Mouse (Mus musculus) NIH3T3 (cell line): ENCODE measurements around the gene Bricd5.

Experiments
- DNase-seq: peaks from one replicate; pipeline ENCODE4 v3.0.0-alpha.2; 2012; ENCODE audit warnings: low read depth

Bricd5 gene

DNA sequence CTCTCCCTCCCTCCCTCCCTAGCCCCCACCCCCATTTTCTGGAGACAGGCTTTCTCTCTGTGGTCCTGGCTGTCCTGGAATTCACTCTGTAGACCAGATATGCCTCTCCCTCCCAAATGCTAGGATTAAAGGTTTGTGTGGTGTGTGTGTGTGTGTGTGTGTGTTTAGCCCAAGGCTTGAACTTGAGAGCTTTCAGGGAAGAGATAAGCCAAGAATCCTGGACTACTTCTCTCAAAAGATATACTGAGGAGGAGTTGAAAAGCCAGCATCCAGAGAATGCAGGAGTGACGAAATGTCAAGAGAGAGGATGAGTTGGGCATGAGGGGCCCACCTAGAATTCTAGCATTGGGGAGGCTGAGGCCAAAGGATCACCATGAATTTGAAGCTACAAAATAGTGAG, 10.8 kb upstream of the Bricd5 start:
- DNase-seq = no peak

- no peak for DNase-seq
These were observed 10.1 kb upstream of the Bricd5 start for GRCm38 (mm10) chr17:24463374-24464133.

DNA sequence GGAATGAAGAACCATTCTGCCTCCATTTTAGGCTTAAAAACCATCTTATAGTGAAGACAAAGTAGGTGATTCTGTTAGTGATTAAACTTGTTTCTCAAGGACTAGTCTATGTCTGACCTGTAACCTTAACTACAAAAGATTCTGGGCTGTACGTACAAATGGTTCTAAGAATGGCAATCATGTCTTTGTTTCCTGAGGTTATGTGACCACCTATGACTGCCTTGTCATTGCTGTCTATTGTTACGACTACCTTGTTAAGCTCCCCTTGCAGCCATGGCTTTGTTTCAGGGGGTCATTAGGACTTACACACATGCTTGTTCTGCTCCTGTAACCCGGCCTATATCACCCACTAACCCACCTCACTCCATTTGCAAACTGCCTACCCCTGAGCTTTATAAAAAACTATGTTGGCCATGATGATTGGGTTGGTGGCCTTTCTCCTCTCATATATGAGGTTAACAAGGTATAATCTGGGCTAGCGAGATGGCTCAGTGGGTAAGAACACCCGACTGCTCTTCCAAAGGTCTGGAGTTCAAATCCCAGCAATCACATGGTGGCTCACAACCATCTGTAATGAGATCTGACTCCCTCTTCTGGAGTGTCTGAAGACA, 4.9 kb upstream of the Bricd5 start:
- no peak for DNase-seq

DNA sequence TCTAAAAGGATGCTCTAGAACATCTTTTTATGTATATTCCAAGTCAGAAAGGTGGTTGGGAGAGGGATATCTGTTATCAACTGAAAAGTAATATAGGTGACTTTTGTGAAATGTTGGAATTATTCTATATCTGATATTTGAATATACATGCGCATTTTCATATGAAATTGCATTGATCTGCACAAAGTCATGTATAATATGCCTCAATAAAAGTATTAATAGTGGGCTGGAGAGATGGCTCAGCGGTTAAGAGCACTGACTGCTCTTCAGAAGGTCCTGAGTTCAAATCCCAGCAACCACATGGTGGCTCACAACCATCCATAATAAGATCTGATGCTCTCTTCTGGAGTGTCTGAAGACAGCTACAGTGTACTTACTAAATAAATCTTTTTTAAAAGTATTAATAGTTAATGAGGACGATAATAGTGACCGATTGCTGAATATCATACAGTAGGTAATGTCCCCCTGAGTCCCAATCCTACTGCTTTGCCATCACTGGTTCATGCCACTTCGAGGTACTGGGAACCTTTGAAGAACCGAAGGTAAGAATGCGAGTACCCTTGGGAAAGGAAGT, 4.3 kb upstream of the Bricd5 start:
- DNase-seq = no peak

DNA sequence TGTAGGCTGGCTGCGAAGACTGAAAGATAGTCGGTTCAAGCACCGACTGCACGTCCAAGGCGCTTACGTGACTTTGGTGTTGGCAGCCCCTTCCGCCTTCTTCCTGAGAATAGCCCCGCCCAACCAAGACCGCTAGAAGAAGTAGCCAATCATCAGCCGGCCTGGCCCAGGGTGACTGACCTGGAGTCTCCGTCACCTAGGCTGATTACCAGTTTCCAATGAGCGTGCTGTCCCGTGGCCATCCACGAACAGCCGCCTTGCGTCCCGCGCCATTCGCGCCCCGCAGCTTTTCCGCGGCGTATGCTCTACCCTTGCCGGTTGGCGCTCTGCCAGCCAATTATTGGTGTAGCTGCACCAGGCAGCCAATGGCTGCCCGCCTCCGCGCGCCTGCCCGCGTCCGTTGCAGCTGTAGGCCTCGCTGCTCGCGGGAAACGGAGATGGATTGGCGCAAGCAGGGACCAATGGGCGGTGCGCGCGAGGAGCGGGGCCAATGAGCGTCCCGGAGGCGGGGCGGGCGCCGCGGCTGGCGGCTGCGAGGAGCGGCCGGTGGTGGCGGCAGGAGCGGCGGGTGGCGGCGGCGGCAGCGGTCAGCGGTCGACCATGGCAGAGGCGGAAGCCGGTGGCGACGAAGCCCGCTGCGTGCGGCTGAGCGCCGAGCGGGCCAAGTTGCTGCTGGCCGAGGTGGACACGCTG, 3.6 kb upstream of the Bricd5 start, which contains the start of the genes E4f1 and Pgp:
Gene E4f1 (minus strand): TSS at position 404 of the 693 bp plus-strand sequence.
Gene Pgp (plus strand): TSS at position 483 of the 693 bp plus-strand sequence.
- DNase-seq = peak; percentile 100

GRCm38 (mm10) chr17:24470701-24471527, 2.8 kb upstream of the Bricd5 start:
- peak; percentile 53 for DNase-seq

DNA sequence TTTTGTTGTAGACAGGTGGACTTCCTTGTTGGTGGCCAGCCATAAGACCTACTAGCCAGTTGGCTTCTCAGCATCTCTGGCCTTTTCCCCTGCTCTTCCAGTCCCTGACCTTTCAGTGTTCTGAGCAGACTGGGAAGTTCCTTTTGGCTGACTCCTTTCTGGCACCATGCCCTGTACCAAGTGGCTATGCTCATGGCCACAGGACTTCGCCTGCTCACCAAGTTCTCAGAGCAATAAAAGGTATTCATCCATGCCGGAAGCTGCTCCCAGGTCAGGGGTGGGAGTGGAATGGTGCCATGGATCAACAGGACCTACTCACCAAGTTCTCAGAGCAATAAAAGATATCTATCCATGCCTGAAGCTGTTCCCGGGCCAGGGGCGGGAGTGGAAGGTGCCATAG, 1.2 kb upstream of the Bricd5 start:
- peak; percentile 46 for DNase-seq

- no peak for DNase-seq
These were observed 873 bp downstream of the Bricd5 start for GRCm38 (mm10) chr17:24474557-24474956.

- DNase-seq = no peak
These were observed 1.9 kb downstream of the Bricd5 start for GRCm38 (mm10) chr17:24475586-24475985.

DNA sequence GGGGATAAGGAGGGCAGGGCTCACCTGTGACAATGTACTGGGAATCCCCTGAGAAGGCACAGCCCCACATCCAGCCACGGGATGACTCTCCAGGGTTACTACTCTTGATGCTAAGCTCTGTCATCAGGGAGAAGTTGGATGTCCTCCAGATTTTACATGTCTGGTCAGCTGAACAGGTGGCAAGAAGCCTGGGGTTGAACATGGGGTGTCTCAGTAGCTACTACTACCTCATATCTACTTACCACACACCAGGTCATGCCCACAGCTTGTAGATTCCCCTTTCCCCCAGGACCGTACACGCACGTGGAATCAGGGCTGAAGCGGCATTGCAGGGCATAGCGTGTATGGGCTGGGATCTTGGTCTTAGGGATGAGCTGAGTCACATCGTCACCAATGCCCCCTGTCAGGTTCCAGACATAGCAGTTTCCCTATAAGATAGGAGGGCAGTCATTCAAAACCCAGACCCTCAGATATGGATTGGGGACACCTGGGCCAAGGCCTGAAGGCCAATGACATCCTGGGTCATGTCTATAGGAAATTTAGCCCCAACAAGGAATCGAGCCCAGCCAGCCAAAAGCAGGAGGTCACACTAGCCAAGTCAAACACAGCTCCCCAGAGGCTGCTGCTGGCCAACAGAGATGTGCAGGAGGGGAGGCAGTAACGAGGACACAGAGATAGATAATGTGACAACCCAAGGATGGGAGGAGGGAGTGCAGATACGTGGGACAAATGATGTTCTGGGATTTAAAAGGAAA, 2.5 kb downstream of the Bricd5 start:
- no peak for DNase-seq

GRCm38 (mm10) chr17:24477053-24477984, 3.6 kb downstream of the Bricd5 start:
- DNase-seq = no peak

DNA sequence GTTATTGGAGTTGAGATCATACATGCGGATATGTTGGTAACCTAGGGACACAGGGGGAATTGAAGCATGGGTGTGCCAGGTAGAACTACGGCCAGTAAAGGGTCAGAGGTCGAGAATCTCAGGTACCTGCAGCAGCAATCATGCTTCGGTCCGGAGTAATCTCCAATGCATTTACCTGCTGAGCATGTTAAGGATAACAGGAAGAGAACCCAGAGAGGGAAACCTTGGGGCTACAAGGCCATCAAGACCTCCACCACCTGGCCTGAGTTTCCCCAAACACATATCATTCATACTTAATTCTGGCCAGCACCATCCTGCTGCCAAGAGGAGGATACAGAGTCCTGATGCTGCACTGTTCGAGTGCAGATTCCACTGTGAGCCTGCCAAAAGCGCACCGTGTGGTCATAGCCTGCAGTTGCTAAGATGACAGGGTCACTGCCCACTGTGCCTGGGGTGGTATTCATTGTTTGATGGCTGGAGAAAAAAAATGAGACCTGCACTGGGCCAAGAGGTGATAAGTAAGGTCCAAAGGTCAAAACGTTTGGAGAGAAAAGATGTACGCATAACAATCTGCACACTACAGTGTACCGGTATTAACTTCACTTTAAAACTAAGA, 4.4 kb downstream of the Bricd5 start:
- peak; percentile 43 for DNase-seq

DNA sequence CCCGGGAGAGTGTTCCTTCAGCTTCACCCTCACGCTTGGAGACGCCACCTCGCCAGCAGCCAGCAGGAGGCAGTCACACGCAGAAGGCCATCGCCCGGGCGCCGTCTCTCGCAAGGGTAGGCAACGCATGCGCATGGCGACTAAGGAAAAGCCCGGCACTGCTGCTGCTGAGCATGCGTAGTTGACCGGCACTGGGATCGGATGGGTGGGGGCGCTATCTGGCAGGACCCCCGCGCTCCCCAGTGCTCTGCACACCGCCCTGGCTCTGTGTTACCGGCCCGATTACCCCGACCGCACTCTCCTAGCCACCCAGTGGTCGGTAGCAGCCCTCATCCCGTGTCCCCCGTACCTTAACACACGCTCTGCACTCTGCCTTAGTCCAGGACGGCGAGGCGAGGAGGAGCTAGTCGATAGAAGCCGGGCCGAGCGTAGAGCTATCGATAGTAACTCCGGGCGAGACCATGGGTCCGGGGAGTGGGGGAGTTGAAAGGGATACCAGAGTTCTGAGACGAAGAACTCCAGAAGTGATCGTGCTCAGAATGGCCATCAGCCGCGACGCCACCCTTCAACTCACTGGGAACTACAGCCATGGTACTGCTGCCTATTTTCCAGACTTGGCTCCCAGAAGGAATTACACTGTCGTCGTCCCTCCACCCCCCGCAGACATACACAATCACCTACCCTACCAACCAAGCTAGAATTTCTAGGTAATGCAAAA, 5.1 kb downstream of the Bricd5 start, which contains the start of gene Mlst8:
Gene Mlst8 (minus strand): TSS at position 416 of the 718 bp plus-strand sequence.
- DNase-seq = peak; percentile 98

DNA sequence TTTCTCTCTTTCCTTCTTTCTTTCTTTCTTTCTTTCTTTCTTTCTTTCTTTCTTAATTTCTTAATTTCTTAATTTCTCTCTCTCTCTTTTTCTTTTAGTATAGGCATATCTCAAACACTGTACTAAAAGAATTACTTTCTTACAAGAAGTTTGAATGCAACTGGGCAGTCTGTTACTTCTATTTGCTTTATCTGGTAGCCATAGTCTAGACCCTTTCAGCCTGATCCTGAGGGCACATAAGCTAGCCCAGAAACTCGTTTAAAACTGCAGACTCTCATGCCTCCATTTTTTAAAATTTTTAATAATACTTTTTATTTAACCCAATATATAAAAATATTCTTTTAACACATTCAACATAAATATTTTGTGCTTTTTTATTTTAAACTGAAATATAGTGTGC, 5.7 kb downstream of the Bricd5 start:
- no peak for DNase-seq

- DNase-seq = peak; percentile 75
These were observed 6.6 kb downstream of the Bricd5 start for GRCm38 (mm10) chr17:24480201-24480826.

GRCm38 (mm10) chr17:24481027-24481815, 7.5 kb downstream of the Bricd5 start:
- no peak for DNase-seq

DNA sequence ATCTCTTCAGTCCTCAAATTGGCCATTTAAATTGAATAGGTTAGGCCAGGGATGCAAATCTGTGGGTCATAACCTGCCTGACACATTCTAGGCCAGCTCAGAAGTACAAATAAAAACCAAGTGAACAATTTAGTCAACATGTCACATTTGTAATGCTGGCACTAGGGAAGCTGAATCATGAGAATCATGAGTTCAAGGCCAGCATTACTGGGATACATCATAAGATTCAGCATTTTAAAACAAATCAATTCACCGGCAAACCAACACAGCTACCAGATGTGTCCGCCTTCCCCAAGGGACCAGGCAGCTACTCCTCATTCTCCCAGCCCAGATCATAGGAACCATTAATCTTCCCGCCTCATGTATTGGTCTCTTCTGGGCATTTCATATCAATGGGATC, 9.8 kb downstream of the Bricd5 start:
- DNase-seq = no peak
